Mouse (Mus musculus): ENCODE results near the gene Sdhc.

DNA sequence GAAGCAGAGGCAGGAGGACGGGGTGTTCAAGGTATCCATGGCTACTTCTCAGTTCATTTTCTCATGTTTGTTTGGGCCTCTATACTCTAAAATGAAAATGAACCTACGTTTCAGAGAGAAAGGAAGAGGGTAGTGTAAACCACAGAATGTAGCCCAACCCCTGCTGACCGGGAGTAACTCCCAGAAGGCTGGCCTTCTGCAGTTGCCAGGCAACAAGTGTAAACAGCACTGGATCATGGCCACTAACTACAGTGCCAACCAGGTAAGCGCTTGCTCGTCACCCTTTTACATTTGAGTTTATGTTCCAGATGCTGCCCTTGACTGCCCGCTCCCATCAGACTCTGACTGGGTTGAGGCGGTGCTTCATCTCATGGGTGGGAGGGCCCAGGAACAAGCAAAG is 27.5 kb downstream of the Sdhc start:
- TF ChIP-seq CTCF (IDR thresholded peaks at IDR 0.05; ENCODE audit: low read depth) (no peak), EP300 (IDR thresholded peaks at IDR 0.05; ENCODE audit: low read depth) (no peak)
